Mouse (Mus musculus) spleen, postnatal 14 days (tissue): ENCODE data around the gene Cyfip2.

Source experiments
- DNase-seq, 2 experiments: peaks; one replicate each; pipeline ENCODE4 v3.0.0; 2021 to 2022; ENCODE audit warnings: low spot score in 2 of 2

Cyfip2 gene

GRCm38 (mm10) chr11:46276778-46277177, 35.9 kb downstream of the Cyfip2 start:
- peak in 1 of 2 experiments; percentile 47 for DNase-seq

GRCm38 (mm10) chr11:46276168-46276567, 36.5 kb downstream of the Cyfip2 start:
- DNase-seq, result no peak

- peak; percentile 65 to 73 for DNase-seq
Observed at GRCm38 (mm10) chr11:46275302-46275701, 37.4 kb downstream of the Cyfip2 start.

- no peak for DNase-seq
Observed at GRCm38 (mm10) chr11:46273969-46274368, 38.7 kb downstream of the Cyfip2 start.

DNA sequence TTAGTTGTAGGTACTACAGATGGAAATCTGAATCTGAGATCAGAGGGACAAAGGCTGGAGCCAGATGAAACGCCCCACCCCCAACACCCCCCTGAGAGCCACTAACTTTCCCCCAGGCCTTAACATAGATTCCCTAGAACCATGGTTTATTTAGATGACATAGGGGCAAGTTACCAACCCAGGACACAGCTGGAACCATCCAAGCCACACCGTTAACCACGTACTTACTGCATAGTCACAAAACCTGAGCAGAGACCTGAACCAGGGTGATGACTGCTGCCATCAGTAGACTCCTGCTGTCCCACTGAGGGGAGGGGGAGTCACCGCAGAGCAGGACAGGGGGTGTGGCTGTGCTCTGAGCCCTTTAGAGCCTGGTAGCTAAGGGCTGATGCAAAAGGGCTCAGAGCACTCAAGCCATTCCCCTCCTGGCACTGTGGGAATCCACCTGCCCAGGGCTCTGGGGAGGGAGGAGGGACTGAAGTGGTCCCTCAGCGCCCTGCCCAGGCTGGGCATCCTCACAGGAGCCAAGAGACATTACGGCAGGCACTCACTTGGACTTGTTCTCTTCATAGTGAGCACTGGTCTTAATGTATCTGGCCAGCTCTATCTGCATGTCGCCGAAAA, 40.5 kb downstream of the Cyfip2 start:
- DNase-seq, result no peak

- no peak for DNase-seq
Observed at GRCm38 (mm10) chr11:46269893-46270292, 42.8 kb downstream of the Cyfip2 start.

DNA sequence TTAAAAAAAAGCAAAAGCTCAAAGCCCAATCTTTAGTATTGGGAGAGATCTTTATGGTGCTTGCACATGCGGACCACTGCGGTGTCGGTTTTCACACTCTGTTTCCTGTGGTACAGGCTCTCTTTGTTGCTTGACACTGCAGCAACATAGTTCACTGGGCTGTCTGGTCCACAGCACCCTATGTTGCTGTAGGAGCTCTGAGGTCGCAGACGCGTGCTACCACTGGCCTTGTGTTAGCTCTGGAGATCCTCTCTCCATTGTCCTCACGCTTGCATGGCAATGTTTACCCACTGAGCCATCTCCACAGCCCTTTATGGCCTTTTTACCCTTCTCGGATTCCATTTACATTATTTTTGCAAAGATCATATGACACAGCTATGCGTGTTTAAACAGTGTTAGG, 43.3 kb downstream of the Cyfip2 start:
- DNase-seq, result no peak

DNA sequence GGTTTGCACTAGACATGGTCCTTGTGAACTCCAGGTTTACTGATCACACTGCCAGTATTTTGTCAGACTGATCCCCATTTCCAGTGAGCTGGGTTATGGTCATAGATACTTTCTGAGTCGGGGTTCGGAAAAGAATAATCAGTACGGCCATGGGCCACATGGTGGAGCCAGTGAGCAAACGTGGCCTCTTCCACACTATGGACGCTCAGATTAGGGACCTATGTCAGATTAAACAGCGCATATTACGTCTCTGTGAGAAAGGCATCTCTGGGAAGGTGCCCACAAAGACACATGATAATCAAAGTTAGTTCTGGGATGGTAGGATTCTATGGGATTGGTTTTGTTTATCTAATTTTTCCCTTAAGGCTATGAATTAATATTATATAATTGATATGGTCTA, 43.7 kb downstream of the Cyfip2 start:
- DNase-seq, result peak; percentile 25 to 55

DNA sequence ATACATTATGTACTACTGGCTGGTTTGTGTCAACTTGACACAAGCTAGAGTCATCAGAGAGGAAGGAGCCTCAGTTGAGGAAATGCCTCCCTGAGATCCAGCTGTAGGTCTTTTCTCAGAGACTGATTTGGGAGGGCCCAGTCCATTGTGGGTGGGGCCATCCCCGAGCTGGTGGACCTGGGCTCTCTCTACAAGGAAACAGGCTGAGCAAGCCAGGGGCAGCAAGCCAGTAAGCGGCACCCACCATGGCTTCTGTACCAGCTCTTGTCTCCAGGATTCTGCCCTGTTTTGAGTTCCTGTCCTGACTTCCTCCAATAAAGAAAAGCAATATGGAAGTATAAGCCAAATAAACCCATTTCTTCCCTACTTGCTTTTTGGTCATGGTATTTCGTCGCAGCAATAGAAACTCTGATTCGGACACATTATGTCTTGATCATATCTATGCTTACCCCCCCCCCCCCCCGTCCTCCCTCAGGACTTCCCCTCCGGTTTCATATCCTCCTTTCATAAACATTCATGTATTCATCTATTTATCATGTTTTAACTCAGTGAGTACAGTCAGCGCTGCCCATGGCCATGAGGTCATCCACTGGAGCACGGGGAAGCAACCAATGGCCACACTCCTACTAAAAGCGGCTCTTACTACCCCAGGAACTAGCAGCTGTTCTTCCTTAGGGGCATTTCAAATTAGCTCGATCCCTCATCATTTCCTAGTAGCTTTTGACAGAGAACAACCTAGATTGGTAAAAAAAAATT, 47.5 kb downstream of the Cyfip2 start:
- no peak for DNase-seq

DNA sequence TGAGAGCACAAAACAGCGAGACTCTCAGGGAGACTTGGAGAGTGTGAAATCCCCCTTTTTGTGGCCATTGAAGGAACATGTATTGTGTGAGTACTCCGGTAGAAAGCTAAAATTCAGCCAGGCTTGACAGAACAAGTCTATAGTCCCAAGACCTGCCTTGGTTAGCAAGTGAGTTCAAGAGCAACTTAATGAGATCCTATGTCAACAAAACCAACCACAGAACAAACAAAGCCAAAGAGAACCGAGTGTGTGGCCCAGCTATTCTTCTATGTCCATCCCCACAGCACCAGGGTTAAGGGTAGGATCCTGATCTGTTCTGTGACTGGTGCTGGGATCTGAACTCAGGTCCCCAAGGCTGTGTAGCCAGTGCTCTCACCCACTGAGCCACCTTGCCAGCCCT, 48.1 kb downstream of the Cyfip2 start:
- DNase-seq, result no peak

- DNase-seq, result no peak
Observed at GRCm38 (mm10) chr11:46263291-46263690, 49.4 kb downstream of the Cyfip2 start.

DNA sequence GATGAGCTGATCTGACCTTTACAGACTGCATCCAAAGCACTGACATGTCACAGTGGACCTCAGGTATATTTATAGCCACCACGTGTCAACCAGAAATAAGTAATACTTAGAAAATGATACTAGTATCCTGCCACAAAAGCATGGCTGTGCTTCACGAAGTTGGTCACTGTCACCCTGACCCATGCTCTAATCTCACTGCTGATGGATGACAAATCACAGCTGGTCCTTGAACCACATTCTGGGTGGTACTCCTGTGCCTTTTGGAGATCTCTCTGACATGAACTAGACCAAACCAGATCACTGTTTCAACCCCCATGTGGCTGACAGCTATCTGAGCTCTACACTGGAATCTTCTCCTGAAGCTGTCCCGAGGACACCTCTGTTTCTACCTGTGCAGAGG, 49.8 kb downstream of the Cyfip2 start:
- no peak for DNase-seq

- no peak for DNase-seq
Observed at GRCm38 (mm10) chr11:46258749-46259148, 53.9 kb downstream of the Cyfip2 start.

GRCm38 (mm10) chr11:46258207-46258606, 54.5 kb downstream of the Cyfip2 start:
- DNase-seq, result no peak

- no peak for DNase-seq
Observed at GRCm38 (mm10) chr11:46255291-46255690, 57.4 kb downstream of the Cyfip2 start.

GRCm38 (mm10) chr11:46251994-46252393, 60.7 kb downstream of the Cyfip2 start:
- DNase-seq, result peak; percentile 29 to 63

DNA sequence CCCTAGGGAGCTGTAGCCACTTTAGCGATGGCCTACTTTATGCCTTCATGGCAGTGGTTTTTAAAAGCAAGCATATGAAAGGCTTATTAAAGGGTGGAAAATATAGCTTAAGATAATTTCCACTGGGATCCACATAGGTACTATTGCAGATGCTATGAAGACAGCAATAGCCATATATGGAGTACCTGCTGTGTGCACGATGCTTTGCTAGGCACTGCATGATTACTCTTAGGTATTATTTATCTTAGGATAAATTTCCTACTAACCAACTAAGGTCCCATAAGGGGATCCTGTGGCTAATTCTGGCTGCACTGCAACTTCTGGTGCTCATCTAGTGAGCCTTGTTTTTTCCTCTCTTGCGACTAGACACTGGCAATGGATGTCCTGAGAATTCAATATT, 64.3 kb downstream of the Cyfip2 start:
- DNase-seq, result no peak

DNA sequence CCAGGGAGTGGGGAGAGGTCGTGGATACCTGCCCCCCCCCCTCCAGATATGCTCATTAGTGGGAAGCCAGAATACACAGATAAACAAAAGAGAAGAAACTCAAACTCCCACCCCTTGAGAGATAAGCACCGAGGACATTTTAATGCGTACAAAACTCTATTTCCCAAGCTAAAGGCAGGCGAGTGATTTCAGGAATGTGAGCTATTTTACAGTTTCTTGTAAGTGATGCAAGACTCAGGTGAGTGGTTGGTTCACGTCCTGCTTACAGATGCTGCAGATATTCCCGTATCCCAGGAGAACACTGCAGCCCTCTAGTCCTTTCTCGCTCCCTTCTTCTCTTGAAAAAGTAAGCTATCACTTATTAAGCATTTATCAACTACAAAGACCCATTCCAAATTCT, 66.3 kb downstream of the Cyfip2 start:
- no peak for DNase-seq

GRCm38 (mm10) chr11:46245926-46246325, 66.7 kb downstream of the Cyfip2 start:
- no peak for DNase-seq

DNA sequence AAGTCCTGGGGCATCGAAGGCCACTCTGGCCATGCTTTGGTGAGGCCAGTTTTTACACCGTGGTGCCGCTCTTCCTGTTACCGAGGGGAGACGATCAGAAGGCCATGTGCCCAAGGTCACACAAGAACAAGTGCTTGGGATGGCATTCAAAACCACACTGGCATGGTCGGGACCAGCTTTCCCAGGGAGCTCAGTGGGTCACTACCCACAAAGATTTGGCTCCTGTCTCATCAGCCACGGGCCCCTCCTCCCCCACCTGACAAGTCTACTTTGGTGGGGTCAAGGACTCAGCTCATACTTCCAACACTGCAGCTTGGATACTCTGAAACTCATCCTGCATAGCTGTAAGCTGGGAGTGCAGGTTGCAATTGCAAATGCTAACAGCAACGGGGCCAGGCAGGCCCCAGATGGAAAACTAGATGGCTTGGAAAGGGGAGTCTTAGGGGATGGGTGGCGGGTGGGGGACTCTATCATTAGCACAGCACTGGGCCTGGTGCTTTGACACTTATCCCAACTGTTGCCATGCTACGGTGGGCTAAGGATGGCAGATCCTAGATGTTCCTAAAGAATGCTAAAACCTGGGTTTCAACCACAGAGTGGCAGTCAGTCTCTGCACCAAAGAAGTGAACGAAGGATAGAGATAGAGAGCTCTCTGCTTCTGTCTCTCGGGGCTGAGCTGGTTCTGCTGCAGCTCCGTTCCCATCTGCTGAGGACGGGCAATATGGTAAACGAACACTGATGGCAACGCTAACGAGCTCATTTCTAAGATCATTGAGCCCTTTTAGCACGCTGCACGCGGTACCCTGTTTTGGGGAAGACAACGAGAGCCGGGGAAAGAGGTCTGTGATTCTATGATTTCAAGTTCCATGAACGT, 67.7 kb downstream of the Cyfip2 start:
- no peak for DNase-seq

DNA sequence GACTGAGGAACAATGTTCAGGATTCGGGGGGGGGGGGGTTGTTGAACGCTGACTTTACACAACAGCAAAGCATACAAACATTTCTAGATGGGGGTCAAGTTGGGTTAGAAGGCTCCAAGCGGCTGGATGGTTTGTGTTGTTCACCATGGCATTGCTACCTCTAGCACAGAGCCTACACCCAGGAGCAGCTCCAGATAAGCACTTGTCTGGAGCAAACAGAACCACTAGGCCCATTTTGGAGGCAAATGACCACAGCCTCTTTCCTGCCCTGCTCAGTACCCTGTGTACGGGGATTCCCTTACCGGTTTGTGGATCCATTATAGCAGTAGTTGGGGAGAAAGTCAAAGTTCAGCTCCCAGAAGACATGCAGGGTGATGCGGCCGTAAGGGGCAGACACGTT, 70.7 kb downstream of the Cyfip2 start:
- DNase-seq, result no peak

GRCm38 (mm10) chr11:46241150-46241673, 71.4 kb downstream of the Cyfip2 start:
- no peak for DNase-seq
